Mouse (Mus musculus): ENCODE data around the gene Il1f5.

Gene Il1f5

GRCm38 (mm10) chr2:24276654-24277053, at the start of gene Il1f5:
Gene Il1f5, plus strand, starts transcription at chr2:24276954.
- in situ Hi-C loops (cut with MseI, MboI): no loop called here

GRCm38 (mm10) chr2:24227191-24227590, 49.6 kb upstream of the Il1f5 start:
- in situ Hi-C loops (cut with MseI, MboI): no loop called here

- in situ Hi-C loops (cut with MseI, MboI): no loop called here
These were observed 9.3 kb upstream of the Il1f5 start for GRCm38 (mm10) chr2:24267503-24267902.

GRCm38 (mm10) chr2:24273619-24274018, 3.1 kb upstream of the Il1f5 start:
- in situ Hi-C loops (cut with MseI, MboI): no loop called here

- in situ Hi-C loops (cut with MseI, MboI): no loop called here
These were observed 1.6 kb upstream of the Il1f5 start for GRCm38 (mm10) chr2:24275146-24275545.

- in situ Hi-C loops (cut with MseI, MboI): loop anchor here in 1 of 2 experiments (10.0 kb wide), 1 partner anchor 114 kb away; no protein-coding TSS in a partner anchor
These were observed 14.1 kb downstream of the Il1f5 start, which contains the start of gene Il1f10 for GRCm38 (mm10) chr2:24290896-24291295. Gene Il1f10, plus strand, starts transcription at chr2:24291196.

- in situ Hi-C loops (cut with MseI, MboI): loop anchor here in 1 of 2 experiments (10.0 kb wide), 1 partner anchor 110 kb away; no protein-coding TSS in a partner anchor
These were observed 17.9 kb downstream of the Il1f5 start for GRCm38 (mm10) chr2:24294616-24295015.

GRCm38 (mm10) chr2:24296837-24297236, 20.1 kb downstream of the Il1f5 start:
- in situ Hi-C loops (cut with MseI, MboI): loop anchor here in 1 of 2 experiments (10.0 kb wide), 1 partner anchor 108 kb away; no protein-coding TSS in a partner anchor

- in situ Hi-C loops (cut with MseI, MboI): no loop called here
These were observed 34.7 kb downstream of the Il1f5 start for GRCm38 (mm10) chr2:24311302-24312001.

- in situ Hi-C loops (cut with MseI, MboI): no loop called here
These were observed 40.2 kb downstream of the Il1f5 start for GRCm38 (mm10) chr2:24316919-24317318.

- in situ Hi-C loops (cut with MseI, MboI): no loop called here
These were observed 41.3 kb downstream of the Il1f5 start for GRCm38 (mm10) chr2:24317919-24318598.
